Mouse (Mus musculus) heart, adult 2 months (tissue): Measurements from ENCODE around the gene Cdc20b. TPM values are rescaled to one million over a fixed set of nuclear protein-coding genes. Genes with fewer than 3 reads are reported as not detected.

Experiments used
- DNase-seq, 2 experiments: peaks; one replicate each; pipeline ENCODE4 v3.0.0; 2021
- H3K27ac ChIP-seq: fragments of 200-600 bp; 2 replicates; pipeline ENCODE4 v1.8.1; 2022
- H3K27me3 ChIP-seq: fragments of 200-500 bp; 2 replicates; pipeline ENCODE4 v1.6.1; 2012; ENCODE audit warnings: mild to moderate bottlenecking, low read length, inconsistent platforms, mixed read lengths; ENCODE audit not compliant: control insufficient read depth, insufficient read depth
- H3K36me3 ChIP-seq: fragments of 200-500 bp; 2 replicates; pipeline ENCODE4 v1.6.1; 2012; ENCODE audit warnings: low read length, inconsistent platforms; ENCODE audit not compliant: control insufficient read depth, insufficient read depth
- H3K4me1 ChIP-seq: fragments of 200-500 bp; 2 replicates; pipeline ENCODE4 v1.6.1; 2011; ENCODE audit warnings: low read length; ENCODE audit not compliant: control insufficient read depth, insufficient read depth
- H3K4me3 ChIP-seq: fragments of 200-600 bp; 2 replicates; pipeline ENCODE4 v1.8.1; 2022
- H3K79me2 ChIP-seq: fragments of 200-500 bp; replicated peaks from 2 replicates; pipeline ENCODE4 v1.6.1; 2012; ENCODE audit warnings: mild to moderate bottlenecking, inconsistent platforms, low read length, moderate library complexity, mixed read lengths; ENCODE audit not compliant: control insufficient read depth, insufficient read depth
- H3K9ac ChIP-seq: fragments of 200-500 bp; 2 replicates; pipeline ENCODE4 v1.6.1; 2012; ENCODE audit warnings: low read depth, mild to moderate bottlenecking, control low read depth, inconsistent platforms, low read length, mixed read lengths
- CTCF ChIP-seq: fragments of 200-600 bp; IDR thresholded peaks from 2 replicates; pipeline ENCODE4 v1.8.1; 2022; ENCODE audit warnings: antibody characterized with exemption, mild to moderate bottlenecking, moderate library complexity
- EP300 ChIP-seq: fragments of 200-500 bp; IDR thresholded peaks from 2 replicates; pipeline ENCODE4 v1.6.1; 2011; ENCODE audit warnings: low read depth, low read length, control low read depth; ENCODE audit not compliant: insufficient read depth
- POLR2A ChIP-seq: fragments of 200-500 bp; IDR thresholded peaks from 2 replicates; pipeline ENCODE4 v1.6.1; 2011; ENCODE audit warnings: mild to moderate bottlenecking, low read depth, low read length, control low read depth; ENCODE audit not compliant: insufficient read depth
- WGBS: fragments of 180-500 bp; shearing (Covaris S2); methylation state at CpG from one replicate; pipeline ENCODE4 v1.1.7; 2018; 5-methylcytosine and 5-hydroxymethylcytosine counted together
- intact Hi-C: fragments of 180-260 bp; cut with DNase I; formaldehyde crosslinking; loops from one replicate; pipeline ENCODE4 v1.15.1; 2025
- microRNA-seq, 2 experiments: library from miRNA; unstranded; fragments of <30 nt; microRNA quantifications; one replicate each; pipeline ENCODE4 v1.2.0; 2021
- polyA plus RNA-seq: library from polyadenylated mRNA; depleted of rRNA; stranded (reverse); fragments of >200 nt; gene quantifications from 2 replicates; pipeline ENCODE4 v1.2.3, GENCODE M21; 2012; rRNA removed
- total RNA-seq, 2 experiments: library from RNA; stranded (reverse); gene quantifications; 2 replicates each; pipeline ENCODE4 v1.2.3; 2021

The Cdc20b gene
- total and polyA plus RNA-seq, 3 experiments, result 0.14 TPM; not detected in 2

DNA sequence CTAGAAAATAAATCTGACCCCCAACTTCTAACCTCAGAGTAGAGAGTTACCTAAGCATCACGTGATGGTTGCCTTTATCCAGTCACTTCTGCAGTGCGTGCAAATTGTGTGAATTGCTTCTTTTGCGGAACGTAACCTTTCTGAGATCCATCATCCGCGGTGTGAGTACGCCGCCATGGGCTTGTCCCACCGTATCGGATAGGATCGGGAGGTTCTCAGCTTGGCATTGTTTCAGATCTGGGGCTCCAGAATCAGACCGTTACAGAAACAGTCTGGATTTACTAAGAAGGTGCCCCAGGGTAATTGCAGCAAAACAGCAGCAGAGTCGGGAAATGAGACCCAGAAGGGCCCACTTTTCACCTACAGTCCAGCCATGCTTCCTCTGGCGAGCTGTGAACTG, 86.4 kb downstream of the Cdc20b start:
- no peaks in the 10 kb centered on the region for H3K4me1 ChIP-seq
- DNase-seq, result no peak
- TF ChIP-seq POLR2A (no peak), CTCF (no peak), EP300 (no peak)
- H3K27me3 ChIP-seq, result no peaks in the 10 kb centered on the region
- no peaks in the 10 kb centered on the region for H3K79me2 ChIP-seq
- H3K36me3 ChIP-seq, result no peaks in the 10 kb centered on the region
- 90% methylated on average over 14 of the region's 14 CpGs for WGBS
- no peak overlapping the region for H3K4me3 ChIP-seq
- no peak overlapping the region for H3K9ac ChIP-seq
- H3K27ac ChIP-seq, result no peak overlapping the region
- intact Hi-C loops, result no loop called here

DNA sequence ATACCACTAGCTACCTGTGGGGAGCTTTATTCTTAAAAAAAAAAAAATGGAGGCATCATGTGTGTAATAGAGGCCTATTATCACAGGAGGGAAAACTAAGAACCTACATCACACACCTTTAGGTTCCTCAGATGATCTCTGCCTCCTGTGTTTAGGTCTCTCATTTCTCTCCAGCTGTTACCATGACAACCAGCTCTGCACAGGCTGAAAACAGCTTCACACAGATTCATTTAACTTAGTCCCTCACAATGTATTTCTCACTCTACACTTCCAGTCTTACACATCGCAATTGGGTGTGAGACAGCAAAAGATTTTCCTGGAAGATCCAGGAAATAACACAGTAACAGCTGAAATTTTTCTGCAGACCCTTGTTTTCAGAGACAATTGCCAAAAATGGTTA, 95.1 kb downstream of the Cdc20b start:
- intact Hi-C loops, result no loop called here
- H3K27me3 ChIP-seq, result no peaks in the 10 kb centered on the region
- H3K27ac ChIP-seq, result no peak overlapping the region
- WGBS, result 68% methylated on average over 1 of the region's 1 CpGs
- H3K4me1 ChIP-seq, result no peaks in the 10 kb centered on the region
- no peak overlapping the region for H3K9ac ChIP-seq
- H3K4me3 ChIP-seq, result no peak overlapping the region
- H3K79me2 ChIP-seq, result no peaks in the 10 kb centered on the region
- no peak for DNase-seq
- H3K36me3 ChIP-seq, result no peaks in the 10 kb centered on the region
- TF ChIP-seq CTCF (no peak), POLR2A (no peak), EP300 (no peak)

DNA sequence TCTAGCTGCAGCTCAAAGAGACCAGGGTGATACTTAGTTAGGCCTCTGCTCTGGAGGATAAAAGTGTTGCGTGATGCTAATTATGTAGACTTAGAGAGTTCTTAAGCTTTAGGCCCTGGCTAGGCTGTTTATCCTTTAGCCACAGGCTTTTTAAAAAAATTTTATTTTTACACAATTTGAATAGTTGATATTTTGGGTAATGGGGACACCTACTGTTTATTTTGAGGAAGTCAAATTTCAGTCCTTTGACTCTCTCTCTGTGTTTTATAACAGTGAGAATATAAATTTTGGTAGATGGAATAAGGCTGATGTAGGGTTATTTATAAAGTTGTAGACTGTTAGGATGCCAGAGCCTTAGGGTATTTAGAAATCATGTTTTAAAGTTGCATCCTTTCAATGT, 104.7 kb downstream of the Cdc20b start:
- no peaks in the 10 kb centered on the region for H3K79me2 ChIP-seq
- 94% methylated on average over 1 of the region's 1 CpGs for WGBS
- H3K9ac ChIP-seq, result no peak overlapping the region
- no peak for DNase-seq
- no peak overlapping the region for H3K4me3 ChIP-seq
- no peaks in the 10 kb centered on the region for H3K4me1 ChIP-seq
- H3K27ac ChIP-seq, result no peak overlapping the region
- TF ChIP-seq CTCF (peak; percentile 25), POLR2A (no peak)
- H3K27me3 ChIP-seq, result no peaks in the 10 kb centered on the region
- H3K36me3 ChIP-seq, result no peaks in the 10 kb centered on the region
- intact Hi-C loops, result loop anchor here (5.0 kb wide), 1 partner anchor 92 kb away; the partner anchor contains the start of gene Gpx8

Small RNA genes within 50 kb of the gene (microRNA-seq; reads per million reads assigned to microRNA genes)
- gene Mir449a (35.1 to 71.2 reads per million in 2 experiments), gene Mir449b (0 reads per million in 2 experiments), gene Mir449c (0 reads per million in 2 experiments)

Other genes starting within 250 kb of the Cdc20b start
- 10 to 100 TPM; 51.5 to 51.6 TPM for gene Plpp1, start 234.3 kb upstream of the Cdc20b start, total RNA-seq
- 70.0 and 106 TPM in 2 replicates for gene Plpp1, start 234.3 kb upstream of the Cdc20b start, polyA plus RNA-seq
- gene Mtrex, start 107.7 kb upstream of the Cdc20b start, total RNA-seq, result 10 to 100 TPM; 24.7 to 28.5 TPM
- gene Mtrex, start 107.7 kb upstream of the Cdc20b start, polyA plus RNA-seq, result 5.5 and 12.5 TPM in 2 replicates
- gene Dhx29, start 107.7 kb upstream of the Cdc20b start, total RNA-seq, result 10 to 100 TPM; 14.2 to 15.7 TPM
- 3.3 and 6.7 TPM in 2 replicates for gene Dhx29, start 107.7 kb upstream of the Cdc20b start, polyA plus RNA-seq
- under 1 TPM in 1 of 2 experiments, not detected in 1; 0.47 TPM for gene Ccno, start 47.3 kb upstream of the Cdc20b start, total RNA-seq
- gene Ccno, start 47.3 kb upstream of the Cdc20b start, polyA plus RNA-seq, result 0.35 and 0.51 TPM in 2 replicates
- not detected for gene Mcidas, start 41.3 kb upstream of the Cdc20b start, total RNA-seq
- gene Mcidas, start 41.3 kb upstream of the Cdc20b start, polyA plus RNA-seq, result 0.12 TPM in 1 of 2 replicates, not detected in the other
- gene Gpx8, start 11.3 kb downstream of the Cdc20b start, total RNA-seq, result 10 to 100 TPM; 37.1 to 37.9 TPM
- 9.5 and 16.9 TPM in 2 replicates for gene Gpx8, start 11.3 kb downstream of the Cdc20b start, polyA plus RNA-seq
- gene Gzma, start 65.9 kb downstream of the Cdc20b start, total RNA-seq, result 1 to 10 TPM in 1 of 2 experiments, under 1 TPM in 1; 0.86 to 1.1 TPM
- 0.97 and 2.3 TPM in 2 replicates for gene Gzma, start 65.9 kb downstream of the Cdc20b start, polyA plus RNA-seq
- under 1 TPM; 0.34 to 0.94 TPM for gene Esm1, start 174.5 kb downstream of the Cdc20b start, total RNA-seq
- 0.53 and 1.4 TPM in 2 replicates for gene Esm1, start 174.5 kb downstream of the Cdc20b start, polyA plus RNA-seq
- not detected for gene Gzmk, start 190.8 kb downstream of the Cdc20b start, total RNA-seq
- not detected in 2 replicates for gene Gzmk, start 190.8 kb downstream of the Cdc20b start, polyA plus RNA-seq